Mouse (Mus musculus) skeletal muscle tissue, adult 2 months (tissue): ENCODE measurements at regions not wholly inside any gene's neighbourhood (a gene's known extent, or its start where the extent isn't known, plus 50 kb on each side); places are given as distances from the start of the nearest gene placed in this dataset.

Experiments used
- DNase-seq: peaks from one replicate; pipeline ENCODE4 v3.0.0-alpha.2; 2012; ENCODE audit warnings: low read depth, low spot score

- DNase-seq, result no peak
Measured at GRCm38 (mm10) chr8:49631286-49631685, 787.5 kb upstream of the Tenm3 start.

GRCm38 (mm10) chr8:49627966-49628495, 784.3 kb upstream of the Tenm3 start:
- DNase-seq, result no peak

- DNase-seq, result no peak
Measured at GRCm38 (mm10) chr8:49595501-49595900, 751.8 kb upstream of the Tenm3 start.

GRCm38 (mm10) chr8:49567423-49567822, 723.7 kb upstream of the Tenm3 start:
- no peak for DNase-seq

GRCm38 (mm10) chr8:49563499-49564279, 719.9 kb upstream of the Tenm3 start:
- no peak for DNase-seq

- DNase-seq, result no peak
Measured at GRCm38 (mm10) chr8:49562976-49563375, 719.2 kb upstream of the Tenm3 start.

GRCm38 (mm10) chr8:49555724-49556457, 712.1 kb upstream of the Tenm3 start:
- peak; percentile 1 for DNase-seq

GRCm38 (mm10) chr8:49553175-49553574, 709.4 kb upstream of the Tenm3 start:
- peak; percentile 21 for DNase-seq

GRCm38 (mm10) chr8:49543321-49543720, 699.6 kb upstream of the Tenm3 start:
- no peak for DNase-seq

- no peak for DNase-seq
Measured at GRCm38 (mm10) chr8:49541337-49541736, 697.6 kb upstream of the Tenm3 start.

- no peak for DNase-seq
Measured at GRCm38 (mm10) chr8:49533412-49534351, 689.9 kb upstream of the Tenm3 start.

- no peak for DNase-seq
Measured at GRCm38 (mm10) chr8:49529294-49529693, 685.5 kb upstream of the Tenm3 start.

- DNase-seq, result no peak
Measured at GRCm38 (mm10) chr8:49492906-49493305, 649.2 kb upstream of the Tenm3 start.

- no peak for DNase-seq
Measured at GRCm38 (mm10) chr8:49485284-49485683, 641.5 kb upstream of the Tenm3 start.

GRCm38 (mm10) chr8:49481476-49481992, 637.8 kb upstream of the Tenm3 start:
- no peak for DNase-seq

GRCm38 (mm10) chr8:49465911-49466518, 622.3 kb upstream of the Tenm3 start:
- no peak for DNase-seq

GRCm38 (mm10) chr8:49465070-49465469, 621.3 kb upstream of the Tenm3 start:
- no peak for DNase-seq

GRCm38 (mm10) chr8:49462602-49463001, 618.9 kb upstream of the Tenm3 start:
- DNase-seq, result no peak

GRCm38 (mm10) chr8:49461724-49462473, 618.1 kb upstream of the Tenm3 start:
- DNase-seq, result no peak

GRCm38 (mm10) chr8:49445444-49445843, 601.7 kb upstream of the Tenm3 start:
- DNase-seq, result no peak
